Mouse (Mus musculus) hindbrain, embryonic 15.5 days (tissue): Measurements from ENCODE around the gene Ak2. TPM values are rescaled to one million over a fixed set of nuclear protein-coding genes. Genes with fewer than 3 reads are reported as not detected.

Experiments
- ATAC-seq: fragments of 200-750 bp; cut with Nextera tagmentation; 2 replicates; pipeline ENCODE4 v1.8.0; 2017; ENCODE audit warnings: low read depth, moderate number of reproducible peaks, moderate TSS enrichment; ENCODE audit not compliant: low FRiP score
- H3K27ac ChIP-seq: fragments of 300-500 bp; sonication (generic); replicated peaks from 2 replicates; pipeline ENCODE4 v1.5.1; 2015; ENCODE audit warnings: mild to moderate bottlenecking, inconsistent platforms
- H3K27me3 ChIP-seq: fragments of 300-500 bp; sonication (generic); 2 replicates; pipeline ENCODE4 v1.6.1; 2015; ENCODE audit warnings: control low read depth, inconsistent platforms
- H3K36me3 ChIP-seq: fragments of 300-500 bp; sonication (generic); 2 replicates; pipeline ENCODE4 v1.6.1; 2015; ENCODE audit warnings: control low read depth, inconsistent platforms
- H3K4me1 ChIP-seq: fragments of 300-500 bp; sonication (generic); replicated peaks from 2 replicates; pipeline ENCODE4 v1.6.1; 2015; ENCODE audit warnings: control low read depth, inconsistent platforms
- H3K4me2 ChIP-seq: fragments of 300-500 bp; sonication (generic); 2 replicates; pipeline ENCODE4 v1.6.1; 2015; ENCODE audit warnings: moderate library complexity, mild to moderate bottlenecking, inconsistent platforms
- H3K4me3 ChIP-seq: fragments of 300-500 bp; sonication (generic); 2 replicates; pipeline ENCODE4 v1.5.1; 2015; ENCODE audit warnings: mild to moderate bottlenecking, inconsistent platforms
- H3K9ac ChIP-seq: fragments of 300-500 bp; sonication (generic); 2 replicates; pipeline ENCODE4 v1.6.1; 2015; ENCODE audit warnings: inconsistent platforms
- H3K9me3 ChIP-seq: fragments of 300-500 bp; sonication (generic); 2 replicates; pipeline ENCODE4 v1.6.1; 2016; ENCODE audit warnings: control low read depth, inconsistent platforms
- WGBS: fragments of 180-500 bp; shearing (Covaris S2); methylation state at CpG from one replicate; pipeline ENCODE4 v1.1.7; 2015; 5-methylcytosine and 5-hydroxymethylcytosine counted together
- polyA plus RNA-seq: library from polyadenylated mRNA; unstranded; fragments of >200 nt; fragmentation: Nextera tagmentation; extraction: Ambion mirVana; gene quantifications from 2 replicates; pipeline ENCODE4 v1.2.1, GENCODE M21; 2015

Gene Ak2
- polyA plus RNA-seq, 1 experiment from 2014 or later: 84.8 TPM

GRCm38 (mm10) chr4:129019788-129020187 is 28.0 kb downstream of the Ak2 start:
- 0 out of 2 replicates have a peak, but pooled peaks have one; percentile 6 for ATAC-seq
- no peak overlapping the region for H3K9ac ChIP-seq
- 63% methylated on average over 9 of the region's 9 CpGs for WGBS

GRCm38 (mm10) chr4:129020454-129020853 is 28.7 kb downstream of the Ak2 start:
- H3K36me3 ChIP-seq: no peaks in the 10 kb centered on the region
- H3K27me3 ChIP-seq: no peaks in the 10 kb centered on the region
- 0 out of 2 replicates have a peak overlapping the region, but pooled peaks have one; percentile 20 for H3K27ac ChIP-seq
- H3K4me2 ChIP-seq: no peak overlapping the region
- H3K9me3 ChIP-seq: no peaks in the 10 kb centered on the region
- peaks cover 26% of the 10 kb centered on the region for H3K4me1 ChIP-seq
- H3K9ac ChIP-seq: no peak overlapping the region
- peak; percentile 72 for ATAC-seq
- 33% methylated on average over 6 of the region's 6 CpGs for WGBS
- no peak overlapping the region for H3K4me3 ChIP-seq

More at GRCm38 (mm10) chr4:129019788-129020187, 28.0 kb downstream of the Ak2 start:
- H3K4me1 ChIP-seq: peaks cover 26% of the 10 kb centered on the region
- no peaks in the 10 kb centered on the region for H3K36me3 ChIP-seq
- peak overlapping the region; percentile 20; the same call in 1 of the 2 replicates for H3K27ac ChIP-seq
- no peak overlapping the region for H3K4me2 ChIP-seq
- no peak overlapping the region for H3K4me3 ChIP-seq
- no peaks in the 10 kb centered on the region for H3K27me3 ChIP-seq
- H3K9me3 ChIP-seq: no peaks in the 10 kb centered on the region

GRCm38 (mm10) chr4:129021426-129021825 is 29.7 kb downstream of the Ak2 start:
- Histone ChIP-seq H3K9ac (no peak overlapping the region), H3K9me3 (no peaks in the 10 kb centered on the region), H3K36me3 (no peaks in the 10 kb centered on the region), H3K27me3 (no peaks in the 10 kb centered on the region), H3K27ac (no peak overlapping the region), H3K4me2 (no peak overlapping the region), H3K4me1 (peaks cover 23% of the 10 kb centered on the region), H3K4me3 (no peak overlapping the region)
- WGBS: 80% methylated on average over 3 of the region's 3 CpGs
- ATAC-seq: no peak

- 81% methylated on average over 4 of the region's 4 CpGs for WGBS
- peaks cover 23% of the 10 kb centered on the region for H3K4me1 ChIP-seq
- H3K27me3 ChIP-seq: no peaks in the 10 kb centered on the region
- H3K4me3 ChIP-seq: no peak overlapping the region
- no peak overlapping the region for H3K4me2 ChIP-seq
- H3K9ac ChIP-seq: no peak overlapping the region
- no peaks in the 10 kb centered on the region for H3K9me3 ChIP-seq
- H3K36me3 ChIP-seq: no peaks in the 10 kb centered on the region
- no peak overlapping the region for H3K27ac ChIP-seq
- ATAC-seq: no peak
These were observed 30.1 kb downstream of the Ak2 start for GRCm38 (mm10) chr4:129021886-129022285.

- peaks cover 23% of the 10 kb centered on the region for H3K4me1 ChIP-seq
- H3K27ac ChIP-seq: no peak overlapping the region
- H3K4me2 ChIP-seq: no peak overlapping the region
- H3K4me3 ChIP-seq: no peak overlapping the region
- H3K27me3 ChIP-seq: no peaks in the 10 kb centered on the region
- no peaks in the 10 kb centered on the region for H3K9me3 ChIP-seq
- WGBS: 79% methylated on average over 6 of the region's 6 CpGs
- no peak for ATAC-seq
- no peak overlapping the region for H3K9ac ChIP-seq
- no peaks in the 10 kb centered on the region for H3K36me3 ChIP-seq
These were observed 32.1 kb downstream of the Ak2 start for GRCm38 (mm10) chr4:129023884-129024283.

GRCm38 (mm10) chr4:129024775-129025174 is 33.0 kb downstream of the Ak2 start:
- no peak overlapping the region for H3K4me2 ChIP-seq
- H3K36me3 ChIP-seq: no peaks in the 10 kb centered on the region
- WGBS: 44% methylated on average over 6 of the region's 6 CpGs
- no peaks in the 10 kb centered on the region for H3K27me3 ChIP-seq
- no peak for ATAC-seq
- H3K9ac ChIP-seq: no peak overlapping the region
- no peak overlapping the region for H3K27ac ChIP-seq
- no peak overlapping the region for H3K4me3 ChIP-seq
- H3K9me3 ChIP-seq: no peaks in the 10 kb centered on the region
- H3K4me1 ChIP-seq: peaks cover 18% of the 10 kb centered on the region

- ATAC-seq: no peak
- H3K36me3 ChIP-seq: no peaks in the 10 kb centered on the region
- H3K27ac ChIP-seq: no peak overlapping the region
- peaks cover 9% of the 10 kb centered on the region for H3K4me1 ChIP-seq
- H3K9ac ChIP-seq: no peak overlapping the region
- 99% methylated on average over 3 of the region's 3 CpGs for WGBS
- no peaks in the 10 kb centered on the region for H3K9me3 ChIP-seq
- no peak overlapping the region for H3K4me3 ChIP-seq
- no peak overlapping the region for H3K4me2 ChIP-seq
- H3K27me3 ChIP-seq: no peaks in the 10 kb centered on the region
These were observed 33.9 kb downstream of the Ak2 start for GRCm38 (mm10) chr4:129025707-129026106.

- H3K4me3 ChIP-seq: no peak overlapping the region
- no peaks in the 10 kb centered on the region for H3K9me3 ChIP-seq
- H3K4me2 ChIP-seq: no peak overlapping the region
- peaks cover 7% of the 10 kb centered on the region; the same call in 1 of the 2 replicates for H3K4me1 ChIP-seq
- 82% methylated on average over 4 of the region's 4 CpGs for WGBS
- no peak for ATAC-seq
- no peaks in the 10 kb centered on the region for H3K36me3 ChIP-seq
- H3K27me3 ChIP-seq: no peaks in the 10 kb centered on the region
- H3K9ac ChIP-seq: no peak overlapping the region
- no peak overlapping the region for H3K27ac ChIP-seq
These were observed 39.0 kb downstream of the Ak2 start for GRCm38 (mm10) chr4:129030746-129031145.

GRCm38 (mm10) chr4:129031408-129031965 is 39.7 kb downstream of the Ak2 start:
- no peak overlapping the region for H3K9ac ChIP-seq
- peaks cover 12% of the 10 kb centered on the region; the same call in 1 of the 2 replicates for H3K4me1 ChIP-seq
- H3K4me3 ChIP-seq: no peak overlapping the region
- WGBS: 86% methylated on average over 8 of the region's 8 CpGs
- H3K4me2 ChIP-seq: no peak overlapping the region
- no peaks in the 10 kb centered on the region for H3K9me3 ChIP-seq
- no peak for ATAC-seq
- H3K36me3 ChIP-seq: no peaks in the 10 kb centered on the region
- H3K27me3 ChIP-seq: no peaks in the 10 kb centered on the region
- no peak overlapping the region for H3K27ac ChIP-seq

- H3K27me3 ChIP-seq: no peaks in the 10 kb centered on the region
- H3K36me3 ChIP-seq: no peaks in the 10 kb centered on the region
- H3K9ac ChIP-seq: no peak overlapping the region
- no peak overlapping the region for H3K4me3 ChIP-seq
- no peak overlapping the region for H3K4me2 ChIP-seq
- peaks cover 12% of the 10 kb centered on the region; the same call in 1 of the 2 replicates for H3K4me1 ChIP-seq
- WGBS: 80% methylated on average over 11 of the region's 11 CpGs
- no peak for ATAC-seq
- H3K9me3 ChIP-seq: no peaks in the 10 kb centered on the region
- H3K27ac ChIP-seq: no peak overlapping the region
These were observed 40.6 kb downstream of the Ak2 start for GRCm38 (mm10) chr4:129032133-129032962.

- no peaks in the 10 kb centered on the region for H3K9me3 ChIP-seq
- H3K27me3 ChIP-seq: no peaks in the 10 kb centered on the region
- WGBS: 34% methylated on average over 17 of the region's 17 CpGs
- peaks cover 12% of the 10 kb centered on the region; the same call in 1 of the 2 replicates for H3K4me1 ChIP-seq
- no peak overlapping the region for H3K9ac ChIP-seq
- no peak overlapping the region for H3K27ac ChIP-seq
- peak; percentile 45; the same call in 1 of the 2 replicates for ATAC-seq
- H3K4me2 ChIP-seq: 0 out of 2 replicates have a peak overlapping the region, but pooled peaks have one; percentile 1
- no peaks in the 10 kb centered on the region for H3K36me3 ChIP-seq
- no peak overlapping the region for H3K4me3 ChIP-seq
These were observed 41.5 kb downstream of the Ak2 start for GRCm38 (mm10) chr4:129032963-129033951.
